Mouse (Mus musculus) hindbrain, embryonic 13.5 days (tissue): ENCODE data around the gene Gria4. TPM values are rescaled to one million over a fixed set of nuclear protein-coding genes. Genes with fewer than 3 reads are reported as not detected.

Experiments
- ATAC-seq: fragments of 200-750 bp; cut with Nextera tagmentation; 2 replicates; pipeline ENCODE4 v1.8.0; 2017; ENCODE audit warnings: moderate TSS enrichment; ENCODE audit not compliant: low FRiP score
- H3K27ac ChIP-seq: fragments of 300-500 bp; sonication (generic); 2 replicates; pipeline ENCODE4 v1.5.1; 2015; ENCODE audit warnings: inconsistent platforms, mild to moderate bottlenecking, moderate library complexity
- H3K27me3 ChIP-seq: fragments of 300-500 bp; sonication (generic); 2 replicates; pipeline ENCODE4 v1.6.1; 2015; ENCODE audit warnings: mild to moderate bottlenecking, inconsistent platforms
- H3K36me3 ChIP-seq: fragments of 300-500 bp; sonication (generic); 2 replicates; pipeline ENCODE4 v1.6.1; 2015; ENCODE audit warnings: mild to moderate bottlenecking, inconsistent platforms
- H3K4me1 ChIP-seq: fragments of 300-500 bp; sonication (generic); replicated peaks from 2 replicates; pipeline ENCODE4 v1.6.1; 2015; ENCODE audit warnings: inconsistent platforms
- H3K4me2 ChIP-seq: fragments of 300-500 bp; sonication (generic); 2 replicates; pipeline ENCODE4 v1.6.1; 2015; ENCODE audit warnings: inconsistent platforms, mild to moderate bottlenecking, moderate library complexity
- H3K4me3 ChIP-seq: fragments of 300-500 bp; sonication (generic); 2 replicates; pipeline ENCODE4 v1.5.1; 2015; ENCODE audit warnings: mild to moderate bottlenecking, inconsistent platforms
- H3K9ac ChIP-seq: fragments of 300-500 bp; sonication (generic); 2 replicates; pipeline ENCODE4 v1.6.1; 2015; ENCODE audit warnings: mild to moderate bottlenecking, inconsistent platforms
- H3K9me3 ChIP-seq: fragments of 300-500 bp; sonication (generic); 2 replicates; pipeline ENCODE4 v1.6.1; 2016; ENCODE audit warnings: inconsistent platforms
- WGBS: fragments of 180-500 bp; shearing (Covaris S2); methylation state at CpG from one replicate; pipeline ENCODE4 v1.1.7; 2015; 5-methylcytosine and 5-hydroxymethylcytosine counted together
- polyA plus RNA-seq: library from polyadenylated mRNA; unstranded; fragments of >200 nt; fragmentation: Nextera tagmentation; extraction: Ambion mirVana; gene quantifications from 2 replicates; pipeline ENCODE4 v1.2.1, GENCODE M21; 2015

The Gria4 gene
- polyA plus RNA-seq, 1 experiment from 2014 or later, result 29.1 TPM

- Histone ChIP-seq H3K9ac (no peak overlapping the region), H3K4me2 (no peak overlapping the region), H3K27me3 (no peaks in the 10 kb centered on the region), H3K27ac (no peak overlapping the region), H3K36me3 (no peaks in the 10 kb centered on the region), H3K4me1 (no peaks in the 10 kb centered on the region), H3K9me3 (no peaks in the 10 kb centered on the region), H3K4me3 (no peak overlapping the region)
- 92% methylated on average over 6 of the region's 6 CpGs for WGBS
- 0 out of 2 replicates have a peak, but pooled peaks have one; percentile 49 for ATAC-seq
These were observed 259.4 kb downstream of the Gria4 start for GRCm38 (mm10) chr9:4536514-4537150.

GRCm38 (mm10) chr9:4514563-4514885, 281.5 kb downstream of the Gria4 start:
- Histone ChIP-seq H3K4me2 (no peak overlapping the region), H3K4me1 (peaks cover 12% of the 10 kb centered on the region), H3K9me3 (no peaks in the 10 kb centered on the region), H3K4me3 (no peak overlapping the region), H3K36me3 (no peaks in the 10 kb centered on the region; the same call in 1 of the 2 replicates), H3K27ac (peak overlapping the region; percentile 70), H3K9ac (no peak overlapping the region), H3K27me3 (no peaks in the 10 kb centered on the region)
- 80% methylated on average over 1 of the region's 1 CpGs for WGBS
- ATAC-seq, result peak; percentile 87

- Histone ChIP-seq H3K27me3 (no peaks in the 10 kb centered on the region), H3K4me3 (no peak overlapping the region), H3K4me2 (no peak overlapping the region), H3K4me1 (peaks cover 12% of the 10 kb centered on the region), H3K9ac (no peak overlapping the region), H3K27ac (peak overlapping the region; percentile 70), H3K36me3 (no peaks in the 10 kb centered on the region; the same call in 1 of the 2 replicates), H3K9me3 (no peaks in the 10 kb centered on the region)
- ATAC-seq, result peak; percentile 81
These were observed 282.1 kb downstream of the Gria4 start for GRCm38 (mm10) chr9:4513796-4514562.

GRCm38 (mm10) chr9:4506086-4506485, 289.9 kb downstream of the Gria4 start:
- ATAC-seq, result no peak
- H3K4me3 ChIP-seq, result no peak overlapping the region
- WGBS, result 92% methylated on average over 3 of the region's 3 CpGs
- H3K27me3 ChIP-seq, result no peaks in the 10 kb centered on the region
- H3K9me3 ChIP-seq, result no peaks in the 10 kb centered on the region
- no peak overlapping the region for H3K4me2 ChIP-seq
- peaks cover 3% of the 10 kb centered on the region; the same call in 1 of the 2 replicates for H3K36me3 ChIP-seq
- H3K4me1 ChIP-seq, result no peaks in the 10 kb centered on the region
- no peak overlapping the region for H3K9ac ChIP-seq
- H3K27ac ChIP-seq, result no peak overlapping the region

GRCm38 (mm10) chr9:4505087-4505486, 290.9 kb downstream of the Gria4 start:
- no peak overlapping the region for H3K9ac ChIP-seq
- H3K27me3 ChIP-seq, result no peaks in the 10 kb centered on the region
- peaks cover 3% of the 10 kb centered on the region; the same call in 1 of the 2 replicates for H3K36me3 ChIP-seq
- no peak overlapping the region for H3K4me2 ChIP-seq
- no peak overlapping the region for H3K4me3 ChIP-seq
- no peak overlapping the region for H3K27ac ChIP-seq
- 14% methylated on average over 1 of the region's 1 CpGs for WGBS
- H3K4me1 ChIP-seq, result no peaks in the 10 kb centered on the region
- no peak for ATAC-seq
- H3K9me3 ChIP-seq, result no peaks in the 10 kb centered on the region

- Histone ChIP-seq H3K4me3 (no peak overlapping the region), H3K27ac (no peak overlapping the region), H3K4me1 (no peaks in the 10 kb centered on the region), H3K27me3 (no peaks in the 10 kb centered on the region), H3K9ac (no peak overlapping the region), H3K4me2 (no peak overlapping the region), H3K36me3 (no peaks in the 10 kb centered on the region), H3K9me3 (0 out of 2 replicates have a peak, but pooled peaks cover 3% of the 10 kb centered on the region)
- ATAC-seq, result no peak
- 93% methylated on average over 2 of the region's 2 CpGs for WGBS
These were observed 309.6 kb downstream of the Gria4 start for GRCm38 (mm10) chr9:4486428-4486827.

- H3K4me2 ChIP-seq, result no peak overlapping the region
- no peak overlapping the region for H3K4me3 ChIP-seq
- no peaks in the 10 kb centered on the region for H3K9me3 ChIP-seq
- WGBS, result 64% methylated on average over 2 of the region's 2 CpGs
- H3K27me3 ChIP-seq, result no peaks in the 10 kb centered on the region
- no peak for ATAC-seq
- H3K36me3 ChIP-seq, result no peaks in the 10 kb centered on the region
- H3K9ac ChIP-seq, result no peak overlapping the region
- no peak overlapping the region for H3K27ac ChIP-seq
- no peaks in the 10 kb centered on the region for H3K4me1 ChIP-seq
These were observed 311.5 kb downstream of the Gria4 start for GRCm38 (mm10) chr9:4484502-4484901.

- H3K4me1 ChIP-seq, result no peaks in the 10 kb centered on the region
- no peak overlapping the region for H3K9ac ChIP-seq
- no peak overlapping the region for H3K4me3 ChIP-seq
- 68% methylated on average over 2 of the region's 2 CpGs for WGBS
- ATAC-seq, result no peak
- no peaks in the 10 kb centered on the region for H3K9me3 ChIP-seq
- no peak overlapping the region for H3K4me2 ChIP-seq
- peaks cover 5% of the 10 kb centered on the region; the same call in 1 of the 2 replicates for H3K36me3 ChIP-seq
- no peaks in the 10 kb centered on the region for H3K27me3 ChIP-seq
- no peak overlapping the region for H3K27ac ChIP-seq
These were observed 325.2 kb downstream of the Gria4 start for GRCm38 (mm10) chr9:4470791-4471190.

GRCm38 (mm10) chr9:4459456-4460070, 336.5 kb downstream of the Gria4 start:
- no peak overlapping the region for H3K9ac ChIP-seq
- 42% methylated on average over 1 of the region's 1 CpGs for WGBS
- no peak overlapping the region for H3K4me2 ChIP-seq
- no peak overlapping the region for H3K27ac ChIP-seq
- no peaks in the 10 kb centered on the region for H3K9me3 ChIP-seq
- no peak overlapping the region for H3K4me3 ChIP-seq
- no peaks in the 10 kb centered on the region for H3K27me3 ChIP-seq
- H3K36me3 ChIP-seq, result 0 out of 2 replicates have a peak, but pooled peaks cover 2% of the 10 kb centered on the region
- no peaks in the 10 kb centered on the region for H3K4me1 ChIP-seq
- ATAC-seq, result no peak

- Histone ChIP-seq H3K4me2 (no peak overlapping the region), H3K4me1 (no peaks in the 10 kb centered on the region), H3K9me3 (no peaks in the 10 kb centered on the region), H3K4me3 (no peak overlapping the region), H3K36me3 (0 out of 2 replicates have a peak, but pooled peaks cover 2% of the 10 kb centered on the region), H3K27ac (no peak overlapping the region), H3K27me3 (no peaks in the 10 kb centered on the region), H3K9ac (no peak overlapping the region)
- ATAC-seq, result no peak
- WGBS, result 81% methylated on average over 1 of the region's 1 CpGs
These were observed 337.8 kb downstream of the Gria4 start for GRCm38 (mm10) chr9:4458193-4458592.

GRCm38 (mm10) chr9:4457644-4458043, 338.4 kb downstream of the Gria4 start:
- H3K36me3 ChIP-seq, result 0 out of 2 replicates have a peak, but pooled peaks cover 2% of the 10 kb centered on the region
- no peaks in the 10 kb centered on the region for H3K27me3 ChIP-seq
- no peaks in the 10 kb centered on the region for H3K9me3 ChIP-seq
- H3K9ac ChIP-seq, result no peak overlapping the region
- H3K4me1 ChIP-seq, result no peaks in the 10 kb centered on the region
- H3K4me3 ChIP-seq, result no peak overlapping the region
- ATAC-seq, result no peak
- H3K27ac ChIP-seq, result no peak overlapping the region
- 95% methylated on average over 1 of the region's 1 CpGs for WGBS
- no peak overlapping the region for H3K4me2 ChIP-seq

- Histone ChIP-seq H3K9ac (no peak overlapping the region), H3K4me2 (no peak overlapping the region), H3K9me3 (0 out of 2 replicates have a peak, but pooled peaks cover 3% of the 10 kb centered on the region), H3K4me3 (no peak overlapping the region), H3K27ac (no peak overlapping the region), H3K4me1 (no peaks in the 10 kb centered on the region), H3K36me3 (no peaks in the 10 kb centered on the region), H3K27me3 (no peaks in the 10 kb centered on the region)
- WGBS, result 21% methylated on average over 2 of the region's 2 CpGs
- peak; percentile 69 for ATAC-seq
These were observed 353.1 kb downstream of the Gria4 start for GRCm38 (mm10) chr9:4442908-4443307.
